Mouse (Mus musculus) myocyte (in vitro differentiated cells): ENCODE results near the gene Zfp954. TPM values are rescaled to one million over a fixed set of nuclear protein-coding genes. Genes with fewer than 3 reads are reported as not detected.
A peak's percentile ranks its signal among the peaks of the same experiment; 100 is the strongest.
"Not testable (repeated sequence)": the region's sequence is repeated elsewhere in the genome, so short reads cannot be mapped to it uniquely, and the experiment has no call there.

Experiments
- H3K27me3 ChIP-seq: one replicate; pipeline ENCODE4 v1.6.1; 2011; ENCODE audit not compliant: control insufficient read depth, insufficient read depth, insufficient read length
- H3K36me3 ChIP-seq: one replicate; pipeline ENCODE4 v1.6.1; 2011; ENCODE audit not compliant: control insufficient read depth, insufficient read depth
- H3K4me2 ChIP-seq: one replicate; pipeline ENCODE4 v1.6.1; 2011; ENCODE audit warnings: low read depth, control low read depth
- H3K4me3 ChIP-seq: one replicate; pipeline ENCODE4 v1.5.1; 2011; ENCODE audit warnings: mild to moderate bottlenecking, control low read depth, moderate library complexity
- H3K79me2 ChIP-seq: one replicate; pipeline ENCODE4 v1.6.1; 2011; ENCODE audit not compliant: control insufficient read depth, insufficient read depth
- H3ac ChIP-seq: one replicate; pipeline ENCODE4 v1.6.1; 2011; ENCODE audit not compliant: control insufficient read depth, insufficient read length
- CEBPB ChIP-seq: IDR thresholded peaks from 2 replicates; pipeline ENCODE4 v1.6.1; 2011; ENCODE audit warnings: mild to moderate bottlenecking, moderate library complexity; ENCODE audit not compliant: poor library complexity, insufficient read depth, severe bottlenecking
- E2F4 ChIP-seq: IDR thresholded peaks from one replicate; pipeline ENCODE4 v1.6.1; 2011; ENCODE audit warnings: mild to moderate bottlenecking, control low read depth, moderate library complexity; ENCODE audit not compliant: insufficient read depth
- MAX ChIP-seq: IDR thresholded peaks from one replicate; pipeline ENCODE4 v1.6.1; 2011; ENCODE audit warnings: low read depth, mild to moderate bottlenecking, control low read depth
- MYOD1 ChIP-seq, 3 experiments: IDR thresholded peaks; one replicate each; pipeline ENCODE4 v1.6.1; 2011; ENCODE audit warnings: control low read depth in 2 of 3, low read depth in 2 of 3, mild to moderate bottlenecking in 2 of 3, moderate library complexity in 1 of 3; ENCODE audit not compliant: insufficient read length in 2 of 3, control insufficient read depth in 1 of 3
- MYOG ChIP-seq, 3 experiments: IDR thresholded peaks; one replicate each; pipeline ENCODE4 v1.6.1; 2011; ENCODE audit warnings: control low read depth in 2 of 3, low read depth in 2 of 3, mild to moderate bottlenecking in 2 of 3; ENCODE audit not compliant: insufficient read length in 2 of 3, control insufficient read depth in 1 of 3, insufficient read depth in 1 of 3
- POLR2A ChIP-seq: IDR thresholded peaks from one replicate; pipeline ENCODE4 v1.6.1; 2011; ENCODE audit warnings: low read depth, mild to moderate bottlenecking, control low read depth, moderate library complexity; ENCODE audit not compliant: insufficient read length
- POLR2AphosphoS2 ChIP-seq: IDR thresholded peaks from one replicate; pipeline ENCODE4 v1.6.1; 2011; ENCODE audit warnings: low read depth, control low read depth; ENCODE audit not compliant: insufficient read length
- REST ChIP-seq: IDR thresholded peaks from one replicate; pipeline ENCODE4 v1.6.1; 2011; ENCODE audit warnings: mild to moderate bottlenecking, control low read depth, moderate library complexity; ENCODE audit not compliant: insufficient read depth, insufficient read length
- SRF ChIP-seq: IDR thresholded peaks from one replicate; pipeline ENCODE4 v1.6.1; 2011; ENCODE audit warnings: low read depth; ENCODE audit not compliant: control insufficient read depth, insufficient read length
- TCF12 ChIP-seq: IDR thresholded peaks from one replicate; pipeline ENCODE4 v1.6.1; 2011; ENCODE audit warnings: mild to moderate bottlenecking, control low read depth; ENCODE audit not compliant: poor library complexity, insufficient read depth, severe bottlenecking
- TCF3 ChIP-seq: IDR thresholded peaks from one replicate; pipeline ENCODE4 v1.6.1; 2011; ENCODE audit warnings: low read depth, control low read depth; ENCODE audit not compliant: insufficient read length
- USF1 ChIP-seq: IDR thresholded peaks from one replicate; pipeline ENCODE4 v1.6.1; 2011; ENCODE audit warnings: low read depth, mild to moderate bottlenecking, control low read depth, moderate library complexity
- polyA plus RNA-seq: library from polyadenylated mRNA; unstranded; fragments of >200 nt; fragmentation: generic; extraction: Trizol; gene quantifications from one replicate; pipeline ENCODE4 v1.2.1, GENCODE M21; 2012; ENCODE audit warnings: missing spikeins

The Zfp954 gene
- polyA plus RNA-seq, 1 experiment, result 8.9 TPM

DNA sequence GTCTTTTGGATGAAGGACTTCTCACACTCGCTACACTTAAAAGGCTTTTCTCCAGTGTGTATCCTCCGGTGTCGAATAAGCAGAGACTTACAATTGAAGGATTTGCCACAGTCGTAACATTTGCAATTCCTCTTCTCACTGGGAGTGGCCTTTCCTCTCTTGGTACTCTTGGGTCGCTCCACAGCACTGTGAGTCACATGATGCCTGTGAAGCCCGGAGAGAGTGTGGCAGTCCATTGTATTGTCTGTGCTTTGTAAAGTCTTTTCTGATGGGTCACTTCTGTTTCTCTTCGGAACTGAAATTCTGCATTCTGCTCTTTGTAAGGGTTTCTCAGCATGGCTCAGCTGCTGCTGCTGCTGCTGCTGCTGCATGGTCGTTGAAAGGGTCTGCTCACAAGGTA, 11.5 kb upstream of the Zfp954 start:
- H3K27me3 ChIP-seq, result no peaks in the 10 kb centered on the region
- H3K4me3 ChIP-seq, result no peak overlapping the region
- H3K4me2 ChIP-seq, result no peak overlapping the region
- H3K79me2 ChIP-seq, result no peaks in the 10 kb centered on the region
- H3K36me3 ChIP-seq, result no peaks in the 10 kb centered on the region
- TF ChIP-seq MAX (no peak), REST (no peak), POLR2A (no peak), TCF12 (no peak), TCF3 (no peak), CEBPB (no peak), MYOG (IDR thresholded peaks at IDR 0.05; ENCODE audit: control insufficient read depth in 1 of 3, insufficient read depth in 1 of 3, insufficient read length in 2 of 3, low read depth in 2 of 3) (no peak), USF1 (no peak), POLR2AphosphoS2 (no peak), SRF (no peak), E2F4 (no peak), MYOD1 (IDR thresholded peaks at IDR 0.05; ENCODE audit: control insufficient read depth in 1 of 3, insufficient read length in 2 of 3, low read depth in 2 of 3) (no peak)
- no peak overlapping the region for H3ac ChIP-seq

DNA sequence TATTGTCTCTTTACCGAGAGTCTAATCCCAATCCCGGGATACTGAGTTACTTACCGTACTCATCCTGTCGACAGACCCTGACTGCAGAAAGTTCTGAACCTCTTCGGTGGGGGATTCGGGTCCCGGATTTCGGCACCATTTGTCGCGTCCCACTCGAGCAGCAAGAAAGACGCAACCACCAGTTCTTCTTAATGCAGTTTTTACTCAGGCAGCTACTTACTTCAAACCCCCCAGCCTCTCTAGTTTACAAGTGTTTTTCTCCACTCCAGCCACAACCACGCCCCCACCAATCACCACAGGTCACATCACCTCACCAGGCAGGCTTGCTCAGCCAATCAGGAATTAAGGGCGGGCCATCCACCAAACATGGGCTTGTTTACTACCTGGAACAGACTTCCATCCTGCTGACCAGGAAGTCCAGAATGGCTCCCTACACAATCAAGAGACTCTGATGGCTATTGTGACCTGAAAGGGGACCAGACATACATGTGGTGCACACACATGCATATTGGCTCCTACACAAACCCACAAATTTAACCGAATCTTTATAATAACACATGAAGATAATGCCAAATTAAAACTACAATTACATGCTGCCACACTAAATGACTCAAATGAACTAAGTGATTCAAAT, 9.3 kb upstream of the Zfp954 start:
- not testable (repeated sequence) for H3K36me3 ChIP-seq, H3K79me2 ChIP-seq
- peak overlapping the region; percentile 38 for H3K4me2 ChIP-seq

GRCm38 (mm10) chr7:7121602-7121980, 303 bp upstream of the Zfp954 start:
- peak overlapping the region; percentile 43 for H3ac ChIP-seq
- peak overlapping the region; percentile 87 for H3K4me2 ChIP-seq
- no peaks in the 10 kb centered on the region for H3K36me3 ChIP-seq
- no peaks in the 10 kb centered on the region for H3K27me3 ChIP-seq
- TF ChIP-seq MAX (no peak), MYOD1 (IDR thresholded peaks at IDR 0.05; ENCODE audit: control insufficient read depth in 1 of 3, insufficient read length in 2 of 3, low read depth in 2 of 3) (no peak), POLR2AphosphoS2 (no peak), CEBPB (no peak), MYOG (IDR thresholded peaks at IDR 0.05; ENCODE audit: control insufficient read depth in 1 of 3, insufficient read depth in 1 of 3, insufficient read length in 2 of 3, low read depth in 2 of 3) (no peak), POLR2A (no peak), USF1 (no peak), SRF (no peak), E2F4 (no peak), TCF3 (no peak)
- no peaks in the 10 kb centered on the region for H3K79me2 ChIP-seq
- H3K4me3 ChIP-seq, result peak overlapping the region; percentile 44

More for the DNA sequence above, 9.3 kb upstream of the Zfp954 start:
- H3ac ChIP-seq, H3K27me3 ChIP-seq, H3K4me3 ChIP-seq: not testable (repeated sequence)

DNA sequence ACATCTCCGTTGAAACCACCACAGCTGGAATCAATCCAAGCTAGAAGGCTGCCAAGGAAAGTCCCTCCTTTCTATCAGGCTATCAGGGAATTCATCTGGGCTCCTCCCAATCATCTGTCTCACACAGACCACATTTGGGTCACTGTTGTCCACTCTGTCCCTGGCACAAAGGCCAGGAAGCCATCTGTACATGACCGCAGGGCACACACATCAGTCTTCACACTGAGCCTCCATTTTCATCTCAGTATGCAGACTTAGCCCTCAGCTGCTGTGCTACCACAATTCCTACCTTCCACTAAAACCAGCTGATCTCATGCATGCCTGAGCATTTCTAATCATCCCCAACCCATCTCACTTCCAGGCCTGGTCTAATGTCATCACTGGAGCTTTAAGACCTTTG, 2.8 kb downstream of the Zfp954 start:
- H3K27me3 ChIP-seq, result no peaks in the 10 kb centered on the region
- no peaks in the 10 kb centered on the region for H3K36me3 ChIP-seq
- TF ChIP-seq MYOG (IDR thresholded peaks at IDR 0.05; ENCODE audit: control insufficient read depth in 1 of 3, insufficient read depth in 1 of 3, insufficient read length in 2 of 3, low read depth in 2 of 3), result peak in 1 of 3 experiments; percentile 60
- no peak for TF ChIP-seq TCF12
- no peak overlapping the region for H3K4me3 ChIP-seq
- H3K79me2 ChIP-seq, result no peaks in the 10 kb centered on the region
- H3ac ChIP-seq, result no peak overlapping the region
- H3K4me2 ChIP-seq, result no peak overlapping the region

GRCm38 (mm10) chr7:7108501-7108900, 12.8 kb downstream of the Zfp954 start:
- Histone ChIP-seq H3K79me2 (no peaks in the 10 kb centered on the region), H3K4me3 (no peak overlapping the region), H3ac (no peak overlapping the region), H3K36me3 (no peaks in the 10 kb centered on the region), H3K27me3 (no peaks in the 10 kb centered on the region), H3K4me2 (no peak overlapping the region)
- no peak for TF ChIP-seq TCF3
- TF ChIP-seq MAX, result no peak
- TF ChIP-seq TCF12, result no peak
- TF ChIP-seq POLR2AphosphoS2, result no peak
- no peak for TF ChIP-seq MYOD1 (IDR thresholded peaks at IDR 0.05; ENCODE audit: control insufficient read depth in 1 of 3, insufficient read length in 2 of 3, low read depth in 2 of 3)
- no peak for TF ChIP-seq CEBPB
- TF ChIP-seq E2F4, result no peak
- TF ChIP-seq USF1, result no peak
- TF ChIP-seq POLR2A, result no peak
- no peak for TF ChIP-seq REST

Other genes with a start within 250 kb of the Zfp954 start
- gene Aurkc, start 126.2 kb downstream of the Zfp954 start, polyA plus RNA-seq, result not detected
- gene Zfp773, start 15.3 kb upstream of the Zfp954 start, polyA plus RNA-seq, result 0.02 TPM
- 0.53 TPM for gene Zfp418, start 49.8 kb upstream of the Zfp954 start, polyA plus RNA-seq
- 1.4 TPM for gene Zfp772, start 88.5 kb upstream of the Zfp954 start, polyA plus RNA-seq
- gene Vmn2r29, start 125.8 kb upstream of the Zfp954 start, polyA plus RNA-seq, result 0.06 TPM
- gene Gm45844, start 156.8 kb upstream of the Zfp954 start, polyA plus RNA-seq, result 0.59 TPM
- gene Clcn4, start 179.4 kb upstream of the Zfp954 start, polyA plus RNA-seq, result 15.8 TPM
- not detected for gene Vmn2r30, start 216.1 kb upstream of the Zfp954 start, polyA plus RNA-seq